Mouse (Mus musculus): ENCODE data around the gene Cblc. TPM values are rescaled to one million over a fixed set of nuclear protein-coding genes. Genes with fewer than 3 reads are reported as not detected.
A peak's percentile ranks its signal among the peaks of the same experiment; 100 is the strongest.

Cblc gene
- total and polyA plus RNA-seq, 2 experiments: 17.8 to 23.0 TPM

DNA sequence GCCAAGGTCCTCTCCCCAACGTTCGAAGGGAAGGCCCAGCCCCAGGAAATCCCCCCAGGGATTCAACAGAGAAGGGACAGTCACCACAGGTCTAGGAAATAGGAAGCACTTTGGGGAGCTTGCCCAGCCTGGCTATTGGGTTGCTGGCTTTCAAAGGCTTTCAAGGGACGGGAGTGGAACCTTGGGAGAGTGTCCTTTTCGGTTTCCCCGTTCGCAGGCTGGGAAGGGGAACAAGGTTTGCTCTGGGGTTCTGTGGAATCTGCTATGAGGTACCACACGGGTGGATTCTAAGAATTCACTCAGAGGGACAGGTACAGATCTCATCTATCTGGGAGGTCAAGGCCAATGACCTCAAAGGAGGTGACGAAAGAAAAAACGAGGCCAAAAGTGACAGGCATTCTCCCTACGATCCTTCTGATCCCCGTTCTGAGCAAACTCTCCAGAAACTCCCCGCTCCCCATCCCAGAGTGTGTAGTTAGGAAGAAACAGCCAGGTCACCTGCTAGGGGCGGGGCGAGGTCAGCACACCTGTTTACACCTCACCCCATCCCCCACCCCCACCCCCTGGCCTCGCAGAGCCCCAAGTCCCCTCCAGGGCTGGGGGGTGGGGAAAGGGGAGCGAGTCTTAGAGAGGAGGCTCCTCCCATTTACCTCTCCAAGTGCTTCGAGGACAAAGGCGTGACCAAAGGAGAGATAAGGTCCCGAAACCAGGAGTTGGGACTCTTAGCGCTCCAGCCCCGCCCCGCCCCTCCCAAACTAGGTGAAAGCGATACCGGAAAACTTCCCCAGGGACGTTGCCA is 49.0 kb downstream of the Cblc start:
- WGBS: 4% methylated on average over 25 of the region's 25 CpGs
- Histone ChIP-seq H3K4me1 (ENCODE audit: control insufficient read depth, insufficient read depth, low read length) (peaks cover 16% of the 10 kb centered on the region), H3K4me3 (ENCODE audit: insufficient read depth, low read depth, low read length) (peak overlapping the region; percentile 84), H3K27me3 (ENCODE audit: control insufficient read depth, insufficient read depth, low read length) (no peaks in the 10 kb centered on the region), H3K79me2 (ENCODE audit: control insufficient read depth, insufficient read depth, low read length) (peaks cover 14% of the 10 kb centered on the region; the same call in 1 of the 2 replicates), H3K27ac (replicated peaks; ENCODE audit: insufficient read depth, low read depth, low read length) (peak overlapping the region; percentile 96), H3K36me3 (ENCODE audit: control insufficient read depth, insufficient read depth, low read length) (no peaks in the 10 kb centered on the region; the same call in 1 of the 2 replicates), H3K9ac (ENCODE audit: low read depth, low read length) (peak overlapping the region; percentile 89)
- DNase-seq (ENCODE audit: extremely low read depth, low read depth, low spot score): peak; percentile 55
- TF ChIP-seq POLR2A (IDR thresholded peaks at IDR 0.05; ENCODE audit: extremely low read depth, insufficient read depth, low read length) (no peak), CTCF (IDR thresholded peaks at IDR 0.05; ENCODE audit: low read depth, low read length) (no peak)

DNA sequence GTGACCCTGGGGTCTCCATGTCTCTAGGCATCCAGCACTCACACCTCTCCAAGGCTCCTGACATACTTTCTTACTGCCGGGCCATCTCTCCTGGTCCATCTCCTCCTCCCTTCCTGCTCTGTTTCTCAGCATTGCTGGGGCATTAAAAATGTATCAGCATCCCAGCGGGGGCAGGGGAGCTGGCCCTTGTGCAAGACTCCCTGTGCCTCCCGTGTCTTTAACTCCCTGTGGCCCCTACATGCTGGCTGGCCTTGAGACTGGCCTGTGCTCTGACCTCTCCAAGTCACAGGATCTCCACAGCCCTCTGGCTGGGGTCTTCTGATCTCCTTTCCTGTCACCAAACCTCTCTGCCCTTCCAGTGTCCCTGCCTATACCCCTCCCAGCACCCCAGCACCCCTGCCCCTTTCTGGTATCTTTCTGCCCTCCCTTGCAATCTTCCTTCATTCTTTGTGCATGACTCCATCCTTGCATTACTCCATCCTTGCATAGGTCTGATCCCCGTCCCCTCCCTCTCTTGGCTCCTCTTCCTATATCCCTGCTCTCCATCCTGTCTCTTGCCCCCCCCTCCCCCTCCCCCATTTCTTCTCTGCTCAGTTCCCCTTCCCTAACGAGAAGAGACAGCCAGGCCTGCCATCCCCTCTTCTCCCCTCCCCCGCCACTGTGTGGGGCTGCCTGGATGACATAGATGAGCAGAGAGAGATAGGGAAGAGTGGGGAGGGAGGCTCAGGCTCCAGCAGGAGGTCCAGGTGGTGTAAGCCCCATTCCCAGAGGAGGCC is 50.0 kb downstream of the Cblc start:
- no peaks in the 10 kb centered on the region; the same call in 1 of the 2 replicates for H3K36me3 ChIP-seq (ENCODE audit: control insufficient read depth, insufficient read depth, low read length)
- 54% methylated on average over 6 of the region's 6 CpGs for WGBS
- TF ChIP-seq CTCF (IDR thresholded peaks at IDR 0.05; ENCODE audit: low read depth, low read length) (no peak), POLR2A (IDR thresholded peaks at IDR 0.05; ENCODE audit: extremely low read depth, insufficient read depth, low read length) (no peak)
- H3K27ac ChIP-seq (replicated peaks; ENCODE audit: insufficient read depth, low read depth, low read length): peak overlapping the region; percentile 96
- H3K4me3 ChIP-seq (ENCODE audit: insufficient read depth, low read depth, low read length): no peak overlapping the region
- H3K9ac ChIP-seq (ENCODE audit: low read depth, low read length): no peak overlapping the region
- peaks cover 16% of the 10 kb centered on the region for H3K4me1 ChIP-seq (ENCODE audit: control insufficient read depth, insufficient read depth, low read length)
- H3K79me2 ChIP-seq (ENCODE audit: control insufficient read depth, insufficient read depth, low read length): peaks cover 14% of the 10 kb centered on the region; the same call in 1 of the 2 replicates
- DNase-seq (ENCODE audit: extremely low read depth, low read depth, low spot score): no peak
- H3K27me3 ChIP-seq (ENCODE audit: control insufficient read depth, insufficient read depth, low read length): no peaks in the 10 kb centered on the region

DNA sequence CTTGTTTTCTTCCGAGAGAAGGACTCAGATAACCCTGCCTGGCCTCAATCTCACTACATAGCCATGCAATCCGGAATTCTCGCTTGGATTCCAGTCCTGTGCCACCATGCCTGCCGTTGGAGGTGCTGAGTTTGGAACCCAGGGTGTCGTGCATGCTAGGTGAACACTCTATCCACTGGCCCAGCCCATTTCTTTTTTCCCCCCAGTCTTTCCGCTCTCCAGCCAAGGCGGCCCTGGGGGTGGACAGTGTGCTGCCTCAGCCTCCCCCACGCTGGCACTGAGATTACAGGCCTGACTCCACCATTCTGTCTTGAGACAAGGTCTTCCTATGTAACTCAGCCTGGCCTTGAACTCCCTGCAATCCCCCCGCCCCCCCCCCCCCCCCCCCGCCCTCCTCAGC is 50.6 kb downstream of the Cblc start:
- 79% methylated on average over 8 of the region's 10 CpGs for WGBS
- peaks cover 14% of the 10 kb centered on the region; the same call in 1 of the 2 replicates for H3K79me2 ChIP-seq (ENCODE audit: control insufficient read depth, insufficient read depth, low read length)

DNA sequence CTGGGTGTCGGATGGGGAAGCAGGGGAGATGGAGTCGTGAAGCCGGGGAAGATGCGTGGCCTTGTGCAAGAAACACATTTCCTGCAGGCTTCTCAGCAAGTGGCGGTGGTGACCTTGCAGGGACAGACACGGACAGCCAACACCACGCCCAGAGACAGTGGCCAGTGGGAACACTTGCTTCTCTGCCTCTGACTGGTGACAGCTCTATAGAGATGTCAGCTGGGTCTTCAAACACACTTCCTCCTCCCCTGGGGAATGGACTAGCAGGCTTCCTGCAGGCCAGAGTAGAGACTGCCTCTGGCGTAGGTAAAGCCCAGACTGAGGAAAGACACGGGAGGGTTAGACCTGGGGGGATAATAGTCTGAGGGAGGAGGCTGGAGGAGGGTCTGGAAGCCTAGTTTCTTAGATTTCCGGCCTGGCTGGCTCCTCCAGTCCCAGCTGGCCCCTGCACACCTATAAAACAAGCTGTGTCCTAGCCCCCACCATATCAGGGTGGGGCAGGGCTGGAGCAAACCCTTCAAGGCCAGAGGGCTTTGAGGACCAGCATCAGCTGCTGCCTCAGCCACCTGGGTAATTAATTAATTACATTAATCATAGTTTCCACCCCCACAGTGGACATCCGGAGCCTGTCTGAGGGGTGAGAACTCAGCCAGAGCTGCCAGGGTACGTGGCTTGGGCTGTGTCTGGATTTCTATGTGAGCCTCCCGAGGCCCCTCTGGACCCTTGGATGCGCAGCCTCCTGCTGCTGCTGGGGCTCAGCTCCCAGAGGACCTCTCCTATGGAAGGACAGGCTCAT is 51.8 kb downstream of the Cblc start:
- Histone ChIP-seq H3K27me3 (ENCODE audit: control insufficient read depth, insufficient read depth, low read length) (no peaks in the 10 kb centered on the region), H3K4me1 (ENCODE audit: control insufficient read depth, insufficient read depth, low read length) (peaks cover 8% of the 10 kb centered on the region; the same call in 1 of the 2 replicates), H3K79me2 (ENCODE audit: control insufficient read depth, insufficient read depth, low read length) (peaks cover 14% of the 10 kb centered on the region; the same call in 1 of the 2 replicates), H3K4me3 (ENCODE audit: insufficient read depth, low read depth, low read length) (no peak overlapping the region), H3K36me3 (ENCODE audit: control insufficient read depth, insufficient read depth, low read length) (no peaks in the 10 kb centered on the region; the same call in 1 of the 2 replicates), H3K27ac (replicated peaks; ENCODE audit: insufficient read depth, low read depth, low read length) (peak overlapping the region; percentile 35), H3K9ac (ENCODE audit: low read depth, low read length) (no peak overlapping the region)
- DNase-seq (ENCODE audit: extremely low read depth, low read depth, low spot score): no peak
- TF ChIP-seq POLR2A (IDR thresholded peaks at IDR 0.05; ENCODE audit: extremely low read depth, insufficient read depth, low read length) (no peak), CTCF (IDR thresholded peaks at IDR 0.05; ENCODE audit: low read depth, low read length) (no peak)
- 70% methylated on average over 14 of the region's 14 CpGs for WGBS

More for the DNA sequence above, 50.6 kb downstream of the Cblc start:
- H3K4me3 ChIP-seq (ENCODE audit: insufficient read depth, low read depth, low read length): no peak overlapping the region
- TF ChIP-seq CTCF (IDR thresholded peaks at IDR 0.05; ENCODE audit: low read depth, low read length) (no peak), POLR2A (IDR thresholded peaks at IDR 0.05; ENCODE audit: extremely low read depth, insufficient read depth, low read length) (no peak)
- DNase-seq (ENCODE audit: extremely low read depth, low read depth, low spot score): no peak
- H3K36me3 ChIP-seq (ENCODE audit: control insufficient read depth, insufficient read depth, low read length): no peaks in the 10 kb centered on the region; the same call in 1 of the 2 replicates
- H3K27ac ChIP-seq (replicated peaks; ENCODE audit: insufficient read depth, low read depth, low read length): no peak overlapping the region
- H3K27me3 ChIP-seq (ENCODE audit: control insufficient read depth, insufficient read depth, low read length): no peaks in the 10 kb centered on the region
- H3K9ac ChIP-seq (ENCODE audit: low read depth, low read length): no peak overlapping the region
- peaks cover 16% of the 10 kb centered on the region for H3K4me1 ChIP-seq (ENCODE audit: control insufficient read depth, insufficient read depth, low read length)

DNA sequence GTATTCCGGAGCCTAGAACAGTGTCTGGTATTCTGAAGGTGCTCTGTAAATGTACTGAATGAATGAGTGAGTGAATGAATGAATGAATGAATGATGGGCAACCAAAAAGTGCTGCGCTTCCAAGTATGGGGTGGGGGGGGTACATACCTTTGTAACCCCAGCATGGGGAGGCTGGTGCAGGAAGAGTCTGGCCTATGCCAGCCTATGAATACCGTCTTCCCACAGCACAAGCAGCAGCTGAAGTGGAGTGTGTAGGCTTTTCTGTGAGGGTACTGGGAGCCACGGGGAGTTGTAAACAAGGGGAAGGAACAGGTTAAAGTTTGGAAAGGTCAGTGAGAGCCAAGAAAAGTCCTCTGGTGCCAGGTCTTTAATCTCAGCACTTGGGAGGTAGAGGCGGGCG is 52.8 kb downstream of the Cblc start:
- Histone ChIP-seq H3K79me2 (ENCODE audit: control insufficient read depth, insufficient read depth, low read length) (peaks cover 10% of the 10 kb centered on the region; the same call in 1 of the 2 replicates), H3K36me3 (ENCODE audit: control insufficient read depth, insufficient read depth, low read length) (no peaks in the 10 kb centered on the region; the same call in 1 of the 2 replicates), H3K27ac (replicated peaks; ENCODE audit: insufficient read depth, low read depth, low read length) (no peak overlapping the region), H3K9ac (ENCODE audit: low read depth, low read length) (no peak overlapping the region), H3K27me3 (ENCODE audit: control insufficient read depth, insufficient read depth, low read length) (no peaks in the 10 kb centered on the region), H3K4me3 (ENCODE audit: insufficient read depth, low read depth, low read length) (no peak overlapping the region), H3K4me1 (ENCODE audit: control insufficient read depth, insufficient read depth, low read length) (peaks cover 8% of the 10 kb centered on the region; the same call in 1 of the 2 replicates)
- DNase-seq (ENCODE audit: extremely low read depth, low read depth, low spot score): no peak
- WGBS: 82% methylated on average over 6 of the region's 6 CpGs
- no peak for TF ChIP-seq CTCF (IDR thresholded peaks at IDR 0.05; ENCODE audit: low read depth, low read length)
- TF ChIP-seq POLR2A (IDR thresholded peaks at IDR 0.05; ENCODE audit: extremely low read depth, insufficient read depth, low read length): no peak
